10 mouse cellular contexts compared by ENCODE assay signal in the genomic region with DNA sequence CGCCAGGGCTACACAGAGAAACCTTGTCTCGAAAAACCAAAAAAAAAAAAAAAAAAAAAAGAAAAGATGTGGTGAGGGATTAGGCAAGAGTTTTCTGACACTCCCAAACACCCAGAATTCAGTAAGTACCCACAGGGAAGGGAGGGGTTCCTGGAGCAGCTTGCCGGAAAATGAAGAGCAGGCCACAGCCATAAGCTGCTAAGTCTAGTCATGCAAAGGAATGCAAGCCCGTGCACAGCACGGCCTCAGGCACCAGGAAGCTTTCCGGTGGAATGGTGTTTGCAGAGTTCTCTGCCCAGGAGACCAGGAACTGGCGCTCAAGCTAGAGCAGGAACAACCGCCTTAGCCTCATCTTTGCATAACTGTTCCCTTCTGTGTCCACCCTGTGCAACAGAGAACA. TPM values are rescaled to one million over a fixed set of nuclear protein-coding genes. Genes with fewer than 3 reads are reported as not detected.
DNase-seq lines count a peak whose midpoint lies in the region; ATAC-seq and TF ChIP-seq lines count a peak whose summit lies in the region.
"Had no signal": no experiment of that assay in that cellular context is flagged by ENCODE, and none has a peak within 500 bp of the region (broad histone marks: within the 10 kb centered on the region; RNA-seq: fewer than 3 reads in every experiment).

No protein-coding gene starts in this region.

- TF ChIP-seq CTCF in C2C12 (IDR thresholded peaks at IDR 0.05; ENCODE audit: control insufficient read depth, insufficient read depth, insufficient read length): no peak
- TF ChIP-seq CTCF in liver, postnatal 0 days (IDR thresholded peaks at IDR 0.05; ENCODE audit: low read depth): no peak

- intact Hi-C loops in heart, postnatal 25 days (cut with DNase I): loop anchor here (5.0 kb wide), 1 partner anchor 33 kb away; no protein-coding TSS in a partner anchor

- H3K4me1 ChIP-seq in kidney, embryonic 14.5 days (ENCODE audit: control insufficient read depth, insufficient read depth, low read length): peaks cover 12% of the 10 kb centered on the region
- H3K4me1 ChIP-seq in embryonic facial prominence, embryonic 11.5 days (ENCODE audit: control insufficient read depth, insufficient read depth, low read length): no peaks in the 10 kb centered on the region; the same call in 1 of the 2 replicates
- peaks cover 12% of the 10 kb centered on the region for H3K4me1 ChIP-seq in liver, postnatal 0 days (ENCODE audit: insufficient read depth)

- no peak for ATAC-seq in kidney, embryonic 14.5 days (ENCODE audit: low FRiP score, low TSS enrichment)
- ATAC-seq in embryonic facial prominence, embryonic 11.5 days (replicated peaks; ENCODE audit: insufficient number of reproducible peaks, low FRiP score, low TSS enrichment, low read depth): no peak
- no peak for ATAC-seq in liver, postnatal 0 days
- no peak for ATAC-seq in inflammation-experienced regulatory T-cells, adult 6 months
- ATAC-seq: hindbrain, embryonic 16.5 days had no signal

- peak overlapping the region; percentile 32; the same call in 1 of the 2 replicates for H3K27ac ChIP-seq in kidney, embryonic 14.5 days (ENCODE audit: low read depth, low read length)
- H3K27ac ChIP-seq in embryonic facial prominence, embryonic 11.5 days (replicated peaks; ENCODE audit: low read depth, low read length): no peak overlapping the region
- peak overlapping the region; percentile 45; the same call in 1 of the 2 replicates for H3K27ac ChIP-seq in liver, postnatal 0 days (ENCODE audit: low read depth)
- H3K27ac ChIP-seq: midbrain, embryonic 12.5 days had no signal

- peaks cover 44% of the 10 kb centered on the region for H3K36me3 ChIP-seq in kidney, embryonic 14.5 days (ENCODE audit: control insufficient read depth, insufficient read depth, low read length)
- H3K36me3 ChIP-seq in C2C12 (ENCODE audit: control insufficient read depth, insufficient read depth): peaks cover 33% of the 10 kb centered on the region
- peaks cover 10% of the 10 kb centered on the region for H3K36me3 ChIP-seq in embryonic facial prominence, embryonic 11.5 days (replicated peaks; ENCODE audit: control insufficient read depth, insufficient read depth, low read depth, low read length)
- H3K36me3 ChIP-seq in liver, postnatal 0 days (replicated peaks; ENCODE audit: insufficient read depth, low read length): peaks cover 32% of the 10 kb centered on the region

- H3K4me3 ChIP-seq in kidney, embryonic 14.5 days (ENCODE audit: low read length): no peak overlapping the region
- no peak overlapping the region for H3K4me3 ChIP-seq in C2C12 (ENCODE audit: insufficient read depth, poor library complexity, severe bottlenecking)
- H3K4me3 ChIP-seq in embryonic facial prominence, embryonic 11.5 days (ENCODE audit: low read depth, low read length): no peak overlapping the region
- H3K4me3 ChIP-seq in liver, postnatal 0 days (ENCODE audit: low read depth, low read length): no peak overlapping the region
- H3K4me3 ChIP-seq: midbrain, embryonic 12.5 days had no signal

- H3K79me3 ChIP-seq in C2C12 (ENCODE audit: low read depth): peaks cover 20% of the 10 kb centered on the region

- no peak overlapping the region for H3K4me2 ChIP-seq in kidney, embryonic 14.5 days (replicated peaks; ENCODE audit: low read depth, low read length)
- no peak overlapping the region for H3K4me2 ChIP-seq in embryonic facial prominence, embryonic 11.5 days (ENCODE audit: low read depth, low read length)
- no peak overlapping the region for H3K4me2 ChIP-seq in liver, postnatal 0 days (ENCODE audit: low read depth, low read length)
- H3K4me2 ChIP-seq: midbrain, embryonic 12.5 days had no signal

- no peak for DNase-seq in kidney, postnatal 36 days
- peak; percentile 53 for DNase-seq in embryonic facial prominence, embryonic 11.5 days (ENCODE audit: low spot score)
- no peak for DNase-seq in liver, postnatal 0 days
- DNase-seq in heart, postnatal 25 days (ENCODE audit: low spot score): no peak
- no peak for DNase-seq in gastrocnemius, postnatal 25 days

- 54% methylated on average over 8 of the region's 8 CpGs for WGBS in kidney, embryonic 14.5 days
- WGBS in embryonic facial prominence, embryonic 11.5 days: 27% methylated on average over 8 of the region's 8 CpGs
- 51% methylated on average over 8 of the region's 8 CpGs for WGBS in liver, postnatal 0 days (ENCODE audit: insufficient replicate concordance)

- no peak for TF ChIP-seq EP300 in liver, postnatal 0 days (IDR thresholded peaks at IDR 0.05; ENCODE audit: low read depth)

- peaks cover 26% of the 10 kb centered on the region for H3K79me2 ChIP-seq in C2C12 (ENCODE audit: control insufficient read depth, insufficient read depth)

- H3K27me3 ChIP-seq in kidney, embryonic 14.5 days (ENCODE audit: control insufficient read depth, insufficient read depth, low read length): no peaks in the 10 kb centered on the region
- H3K27me3 ChIP-seq in C2C12 (ENCODE audit: control insufficient read depth, insufficient read depth, insufficient read length): no peaks in the 10 kb centered on the region
- H3K27me3 ChIP-seq in embryonic facial prominence, embryonic 11.5 days (ENCODE audit: control insufficient read depth, insufficient read depth, low read length): no peaks in the 10 kb centered on the region
- H3K27me3 ChIP-seq in liver, postnatal 0 days (ENCODE audit: insufficient read depth, low read length): no peaks in the 10 kb centered on the region
- H3K27me3 ChIP-seq: midbrain, embryonic 12.5 days had no signal

- H3ac ChIP-seq in C2C12 (ENCODE audit: control insufficient read depth, insufficient read length, low read depth): no peak overlapping the region

- H3K9me3 ChIP-seq in kidney, embryonic 14.5 days (ENCODE audit: control insufficient read depth, low read length): no peaks in the 10 kb centered on the region
- no peaks in the 10 kb centered on the region for H3K9me3 ChIP-seq in embryonic facial prominence, embryonic 11.5 days (replicated peaks; ENCODE audit: control insufficient read depth, low read length)
- no peaks in the 10 kb centered on the region for H3K9me3 ChIP-seq in liver, postnatal 0 days (ENCODE audit: low read length)
- H3K9me3 ChIP-seq: midbrain, embryonic 12.5 days had no signal

- H3K9ac ChIP-seq in kidney, embryonic 14.5 days (ENCODE audit: low read depth, low read length): no peak overlapping the region
- H3K9ac ChIP-seq in embryonic facial prominence, embryonic 11.5 days (replicated peaks; ENCODE audit: low read length): no peak overlapping the region
- H3K9ac ChIP-seq in liver, postnatal 0 days (replicated peaks): 0 out of 2 replicates have a peak overlapping the region, but pooled peaks have one; percentile 6
- H3K9ac ChIP-seq: midbrain, embryonic 12.5 days had no signal

TF ChIP-seq in C2C12, 6 proteins besides CTCF, POLR2A, EP300 and RAD21 (continues in another document):
- no peak for TF ChIP-seq MAX (IDR thresholded peaks at IDR 0.05)

RNA-seq across cellular contexts. Expression of a gene that starts 1.9 kb away (rescaled TPM):
- 1,702 and 2,075 TPM in 2 replicates for polyA plus RNA-seq in kidney, embryonic 14.5 days (2014; fragmentation: Nextera tagmentation; extraction: Ambion mirVana)
- polyA plus RNA-seq in C2C12 (2012; fragmentation: generic; extraction: Trizol): 3,422 TPM
- polyA plus RNA-seq in embryonic facial prominence, embryonic 11.5 days (2014; fragmentation: Nextera tagmentation; extraction: Ambion mirVana): 1,667 and 1,682 TPM in 2 replicates
- polyA plus RNA-seq in liver, postnatal 0 days (2015; fragmentation: Nextera tagmentation; extraction: Ambion mirVana): 811 and 871 TPM in 2 replicates
- polyA plus RNA-seq in inflammation-experienced regulatory T-cells, adult 6 months (2017; shearing (Covaris generic)): 1,000 to 10,000 TPM; 1,514 to 2,679 (median 2,672) TPM
- total RNA-seq in heart, postnatal 25 days (2021): 100 to 1,000 TPM; 426 to 434 TPM
- total RNA-seq in gastrocnemius, postnatal 25 days (2021): 100 to 1,000 TPM; 366 to 379 TPM

RNA-seq across cellular contexts. Expression of a gene that starts 16.9 kb away (rescaled TPM):
- polyA plus RNA-seq in kidney, embryonic 14.5 days (2014; fragmentation: Nextera tagmentation; extraction: Ambion mirVana): 0.11 and 0.41 TPM in 2 replicates
- polyA plus RNA-seq in C2C12 (2012; fragmentation: generic; extraction: Trizol): 0.04 TPM
- polyA plus RNA-seq in embryonic facial prominence, embryonic 11.5 days (2014; fragmentation: Nextera tagmentation; extraction: Ambion mirVana): 0.34 and 0.46 TPM in 2 replicates
- 0.06 TPM in 2 replicates for polyA plus RNA-seq in liver, postnatal 0 days (2015; fragmentation: Nextera tagmentation; extraction: Ambion mirVana)
- 10 to 100 TPM in 1 of 3 experiments, 1 to 10 TPM in 2; 1.2 to 13.6 (median 6.6) TPM for polyA plus RNA-seq in inflammation-experienced regulatory T-cells, adult 6 months (2017; shearing (Covaris generic))
- under 1 TPM; 0.36 to 0.39 TPM for total RNA-seq in heart, postnatal 25 days (2021)
- total RNA-seq in gastrocnemius, postnatal 25 days (2021): under 1 TPM in 1 of 2 experiments, not detected in 1; 0.13 TPM

RNA-seq across cellular contexts. Expression of a gene that starts 37.5 kb away (rescaled TPM):
- 45.9 and 51.2 TPM in 2 replicates for polyA plus RNA-seq in kidney, embryonic 14.5 days (2014; fragmentation: Nextera tagmentation; extraction: Ambion mirVana)
- polyA plus RNA-seq in C2C12 (2012; fragmentation: generic; extraction: Trizol): 57.4 TPM
- polyA plus RNA-seq in embryonic facial prominence, embryonic 11.5 days (2014; fragmentation: Nextera tagmentation; extraction: Ambion mirVana): 35.4 and 37.5 TPM in 2 replicates
- polyA plus RNA-seq in liver, postnatal 0 days (2015; fragmentation: Nextera tagmentation; extraction: Ambion mirVana): 16.9 and 18.3 TPM in 2 replicates
- polyA plus RNA-seq in inflammation-experienced regulatory T-cells, adult 6 months (2017; shearing (Covaris generic)): 10 to 100 TPM; 16.5 to 35.2 (median 19.0) TPM
- 10 to 100 TPM; 77.4 to 78.7 TPM for total RNA-seq in heart, postnatal 25 days (2021)
- 10 to 100 TPM; 60.5 to 66.3 TPM for total RNA-seq in gastrocnemius, postnatal 25 days (2021)

RNA-seq across cellular contexts. Expression of a gene that starts 57.8 kb away (rescaled TPM):
- polyA plus RNA-seq in kidney, embryonic 14.5 days (2014; fragmentation: Nextera tagmentation; extraction: Ambion mirVana): 8.3 and 8.7 TPM in 2 replicates
- polyA plus RNA-seq in C2C12 (2012; fragmentation: generic; extraction: Trizol): 0.05 TPM
- polyA plus RNA-seq in embryonic facial prominence, embryonic 11.5 days (2014; fragmentation: Nextera tagmentation; extraction: Ambion mirVana): 8.4 and 10.2 TPM in 2 replicates
- polyA plus RNA-seq in liver, postnatal 0 days (2015; fragmentation: Nextera tagmentation; extraction: Ambion mirVana): 2.4 and 4.0 TPM in 2 replicates
- polyA plus RNA-seq in inflammation-experienced regulatory T-cells, adult 6 months (2017; shearing (Covaris generic)): under 1 TPM in 1 of 3 experiments, not detected in 2; 0.20 TPM
- total RNA-seq in heart, postnatal 25 days (2021): 1 to 10 TPM in 1 of 2 experiments, under 1 TPM in 1; 0.56 to 1.1 TPM
- total RNA-seq in gastrocnemius, postnatal 25 days (2021): 1 to 10 TPM; 1.4 to 1.8 TPM

RNA-seq across cellular contexts. Expression of a gene that starts 58.2 kb away (rescaled TPM):
- 44.3 and 55.5 TPM in 2 replicates for polyA plus RNA-seq in kidney, embryonic 14.5 days (2014; fragmentation: Nextera tagmentation; extraction: Ambion mirVana)
- polyA plus RNA-seq in C2C12 (2012; fragmentation: generic; extraction: Trizol): 32.5 TPM
- 58.8 and 71.8 TPM in 2 replicates for polyA plus RNA-seq in embryonic facial prominence, embryonic 11.5 days (2014; fragmentation: Nextera tagmentation; extraction: Ambion mirVana)
- polyA plus RNA-seq in liver, postnatal 0 days (2015; fragmentation: Nextera tagmentation; extraction: Ambion mirVana): 21.2 and 21.9 TPM in 2 replicates
- 100 to 1,000 TPM in 1 of 3 experiments, 10 to 100 TPM in 2; 54.0 to 105 (median 84.1) TPM for polyA plus RNA-seq in inflammation-experienced regulatory T-cells, adult 6 months (2017; shearing (Covaris generic))
- 10 to 100 TPM; 63.7 to 73.0 TPM for total RNA-seq in heart, postnatal 25 days (2021)
- total RNA-seq in gastrocnemius, postnatal 25 days (2021): 10 to 100 TPM; 43.5 to 51.1 TPM
